Mouse (Mus musculus): Measurements from ENCODE around the gene Prlr. TPM values are rescaled to one million over a fixed set of nuclear protein-coding genes. Genes with fewer than 3 reads are reported as not detected.

Prlr gene
- polyA plus RNA-seq, 1 experiment from 2014 or later = 1.2 TPM

GRCm38 (mm10) chr15:10236812-10237211 lies 59.8 kb downstream of the Prlr start:
- Histone ChIP-seq H3K4me2 (no peak overlapping the region), H3K4me1 (no peaks in the 10 kb centered on the region), H3K27ac (replicated peaks) (no peak overlapping the region), H3K4me3 (no peak overlapping the region), H3K9me3 (no peaks in the 10 kb centered on the region), H3K27me3 (replicated peaks) (no peaks in the 10 kb centered on the region), H3K9ac (no peak overlapping the region), H3K36me3 (no peaks in the 10 kb centered on the region)
- WGBS = 66% methylated on average over 3 of the region's 3 CpGs
- no peak for ATAC-seq (ENCODE audit: extremely low read depth, insufficient number of reproducible peaks, low FRiP score, low TSS enrichment)

GRCm38 (mm10) chr15:10238454-10238853 lies 61.4 kb downstream of the Prlr start:
- no peaks in the 10 kb centered on the region for H3K4me1 ChIP-seq
- no peak overlapping the region for H3K4me3 ChIP-seq
- whole genome bisulfite sequencing = 87% methylated on average over 8 of the region's 8 CpGs
- H3K4me2 ChIP-seq = no peak overlapping the region
- H3K27me3 ChIP-seq (replicated peaks) = no peaks in the 10 kb centered on the region
- H3K36me3 ChIP-seq = no peaks in the 10 kb centered on the region
- no peak overlapping the region for H3K9ac ChIP-seq
- no peak overlapping the region for H3K27ac ChIP-seq (replicated peaks)
- ATAC-seq (ENCODE audit: extremely low read depth, insufficient number of reproducible peaks, low FRiP score, low TSS enrichment) = no peak
- no peaks in the 10 kb centered on the region for H3K9me3 ChIP-seq

GRCm38 (mm10) chr15:10240228-10240795 lies 63.3 kb downstream of the Prlr start:
- H3K27ac ChIP-seq (replicated peaks) = no peak overlapping the region
- no peaks in the 10 kb centered on the region for H3K27me3 ChIP-seq (replicated peaks)
- no peak for ATAC-seq (ENCODE audit: extremely low read depth, insufficient number of reproducible peaks, low FRiP score, low TSS enrichment)
- H3K4me3 ChIP-seq = no peak overlapping the region
- H3K4me1 ChIP-seq = no peaks in the 10 kb centered on the region
- H3K4me2 ChIP-seq = no peak overlapping the region
- WGBS = 74% methylated on average over 5 of the region's 5 CpGs
- H3K9me3 ChIP-seq = no peaks in the 10 kb centered on the region
- H3K36me3 ChIP-seq = no peaks in the 10 kb centered on the region
- no peak overlapping the region for H3K9ac ChIP-seq

GRCm38 (mm10) chr15:10242250-10242649 lies 65.2 kb downstream of the Prlr start:
- no peak overlapping the region for H3K9ac ChIP-seq
- no peak for ATAC-seq (ENCODE audit: extremely low read depth, insufficient number of reproducible peaks, low FRiP score, low TSS enrichment)
- no peaks in the 10 kb centered on the region for H3K9me3 ChIP-seq
- H3K27ac ChIP-seq (replicated peaks) = no peak overlapping the region
- no peaks in the 10 kb centered on the region for H3K4me1 ChIP-seq
- H3K36me3 ChIP-seq = no peaks in the 10 kb centered on the region
- no peak overlapping the region for H3K4me3 ChIP-seq
- no peaks in the 10 kb centered on the region for H3K27me3 ChIP-seq (replicated peaks)
- H3K4me2 ChIP-seq = no peak overlapping the region

GRCm38 (mm10) chr15:10249285-10249684 lies 72.2 kb downstream of the Prlr start:
- 77% methylated on average over 4 of the region's 4 CpGs for WGBS
- ATAC-seq (ENCODE audit: extremely low read depth, insufficient number of reproducible peaks, low FRiP score, low TSS enrichment) = no peak
- Histone ChIP-seq H3K36me3 (no peaks in the 10 kb centered on the region), H3K27me3 (replicated peaks) (no peaks in the 10 kb centered on the region), H3K4me1 (peaks cover 15% of the 10 kb centered on the region), H3K27ac (replicated peaks) (no peak overlapping the region), H3K4me2 (no peak overlapping the region), H3K9me3 (no peaks in the 10 kb centered on the region), H3K9ac (no peak overlapping the region), H3K4me3 (no peak overlapping the region)

GRCm38 (mm10) chr15:10250784-10251183 lies 73.7 kb downstream of the Prlr start:
- ATAC-seq (ENCODE audit: extremely low read depth, insufficient number of reproducible peaks, low FRiP score, low TSS enrichment) = no peak
- no peaks in the 10 kb centered on the region for H3K36me3 ChIP-seq
- 60% methylated on average over 6 of the region's 6 CpGs for WGBS
- no peak overlapping the region for H3K27ac ChIP-seq (replicated peaks)
- H3K9ac ChIP-seq = no peak overlapping the region
- H3K27me3 ChIP-seq (replicated peaks) = no peaks in the 10 kb centered on the region
- no peak overlapping the region for H3K4me3 ChIP-seq
- no peak overlapping the region for H3K4me2 ChIP-seq
- peaks cover 15% of the 10 kb centered on the region for H3K4me1 ChIP-seq
- H3K9me3 ChIP-seq = no peaks in the 10 kb centered on the region

- ATAC-seq (ENCODE audit: extremely low read depth, insufficient number of reproducible peaks, low FRiP score, low TSS enrichment) = no peak
- H3K9ac ChIP-seq = no peak overlapping the region
Measured at GRCm38 (mm10) chr15:10252526-10252925, 75.5 kb downstream of the Prlr start.

GRCm38 (mm10) chr15:10262219-10262618 lies 85.2 kb downstream of the Prlr start:
- no peak for ATAC-seq (ENCODE audit: extremely low read depth, insufficient number of reproducible peaks, low FRiP score, low TSS enrichment)
- Histone ChIP-seq H3K27me3 (replicated peaks) (no peaks in the 10 kb centered on the region), H3K9me3 (no peaks in the 10 kb centered on the region), H3K27ac (replicated peaks) (no peak overlapping the region), H3K4me1 (no peaks in the 10 kb centered on the region), H3K4me3 (no peak overlapping the region), H3K9ac (no peak overlapping the region), H3K36me3 (no peaks in the 10 kb centered on the region), H3K4me2 (no peak overlapping the region)
- WGBS = 95% methylated on average over 2 of the region's 2 CpGs

More at GRCm38 (mm10) chr15:10252526-10252925, 75.5 kb downstream of the Prlr start:
- H3K4me2 ChIP-seq = no peak overlapping the region
- H3K4me1 ChIP-seq = peaks cover 15% of the 10 kb centered on the region
- H3K27me3 ChIP-seq (replicated peaks) = no peaks in the 10 kb centered on the region
- H3K4me3 ChIP-seq = no peak overlapping the region
- H3K9me3 ChIP-seq = no peaks in the 10 kb centered on the region
- peak overlapping the region; percentile 52 for H3K27ac ChIP-seq (replicated peaks)
- WGBS = 31% methylated on average over 1 of the region's 1 CpGs
- H3K36me3 ChIP-seq = no peaks in the 10 kb centered on the region

GRCm38 (mm10) chr15:10262641-10263040 lies 85.6 kb downstream of the Prlr start:
- no peak overlapping the region for H3K4me2 ChIP-seq
- no peak for ATAC-seq (ENCODE audit: extremely low read depth, insufficient number of reproducible peaks, low FRiP score, low TSS enrichment)
- H3K9me3 ChIP-seq = no peaks in the 10 kb centered on the region
- H3K36me3 ChIP-seq = no peaks in the 10 kb centered on the region
- no peak overlapping the region for H3K4me3 ChIP-seq
- no peaks in the 10 kb centered on the region for H3K4me1 ChIP-seq
- H3K27me3 ChIP-seq (replicated peaks) = no peaks in the 10 kb centered on the region
- no peak overlapping the region for H3K27ac ChIP-seq (replicated peaks)
- H3K9ac ChIP-seq = no peak overlapping the region
- WGBS = 83% methylated on average over 1 of the region's 1 CpGs

GRCm38 (mm10) chr15:10263420-10263819 lies 86.4 kb downstream of the Prlr start:
- no peak for ATAC-seq (ENCODE audit: extremely low read depth, insufficient number of reproducible peaks, low FRiP score, low TSS enrichment)
- no peak overlapping the region for H3K4me2 ChIP-seq
- no peaks in the 10 kb centered on the region for H3K36me3 ChIP-seq
- H3K27me3 ChIP-seq (replicated peaks) = no peaks in the 10 kb centered on the region
- H3K27ac ChIP-seq (replicated peaks) = no peak overlapping the region
- WGBS = 65% methylated on average over 3 of the region's 3 CpGs
- no peaks in the 10 kb centered on the region for H3K9me3 ChIP-seq
- no peak overlapping the region for H3K9ac ChIP-seq
- H3K4me1 ChIP-seq = no peaks in the 10 kb centered on the region
- H3K4me3 ChIP-seq = no peak overlapping the region

- H3K4me2 ChIP-seq = no peak overlapping the region
- H3K4me3 ChIP-seq = no peak overlapping the region
- ATAC-seq (ENCODE audit: extremely low read depth, insufficient number of reproducible peaks, low FRiP score, low TSS enrichment) = no peak
- no peaks in the 10 kb centered on the region for H3K27me3 ChIP-seq (replicated peaks)
- no peak overlapping the region for H3K27ac ChIP-seq (replicated peaks)
- H3K36me3 ChIP-seq = no peaks in the 10 kb centered on the region
- H3K9ac ChIP-seq = no peak overlapping the region
- no peaks in the 10 kb centered on the region for H3K9me3 ChIP-seq
- H3K4me1 ChIP-seq = no peaks in the 10 kb centered on the region
- 75% methylated on average over 5 of the region's 5 CpGs for WGBS
Measured at GRCm38 (mm10) chr15:10264885-10265284, 87.8 kb downstream of the Prlr start.

GRCm38 (mm10) chr15:10267251-10267650 lies 90.2 kb downstream of the Prlr start:
- H3K27ac ChIP-seq (replicated peaks) = no peak overlapping the region
- no peaks in the 10 kb centered on the region for H3K4me1 ChIP-seq
- no peaks in the 10 kb centered on the region for H3K27me3 ChIP-seq (replicated peaks)
- no peaks in the 10 kb centered on the region for H3K9me3 ChIP-seq
- no peak overlapping the region for H3K9ac ChIP-seq
- H3K4me3 ChIP-seq = no peak overlapping the region
- H3K36me3 ChIP-seq = no peaks in the 10 kb centered on the region
- H3K4me2 ChIP-seq = no peak overlapping the region
- WGBS = 58% methylated on average over 3 of the region's 3 CpGs
- ATAC-seq (ENCODE audit: extremely low read depth, insufficient number of reproducible peaks, low FRiP score, low TSS enrichment) = no peak

All from heart, embryonic 13.5 days (tissue).